Mouse (Mus musculus): ENCODE data around the gene Rspry1. TPM values are rescaled to one million over a fixed set of nuclear protein-coding genes. Genes with fewer than 3 reads are reported as not detected.

The Rspry1 gene
- polyA plus RNA-seq, 1 experiment from 2014 or later, result 45.0 TPM

DNA sequence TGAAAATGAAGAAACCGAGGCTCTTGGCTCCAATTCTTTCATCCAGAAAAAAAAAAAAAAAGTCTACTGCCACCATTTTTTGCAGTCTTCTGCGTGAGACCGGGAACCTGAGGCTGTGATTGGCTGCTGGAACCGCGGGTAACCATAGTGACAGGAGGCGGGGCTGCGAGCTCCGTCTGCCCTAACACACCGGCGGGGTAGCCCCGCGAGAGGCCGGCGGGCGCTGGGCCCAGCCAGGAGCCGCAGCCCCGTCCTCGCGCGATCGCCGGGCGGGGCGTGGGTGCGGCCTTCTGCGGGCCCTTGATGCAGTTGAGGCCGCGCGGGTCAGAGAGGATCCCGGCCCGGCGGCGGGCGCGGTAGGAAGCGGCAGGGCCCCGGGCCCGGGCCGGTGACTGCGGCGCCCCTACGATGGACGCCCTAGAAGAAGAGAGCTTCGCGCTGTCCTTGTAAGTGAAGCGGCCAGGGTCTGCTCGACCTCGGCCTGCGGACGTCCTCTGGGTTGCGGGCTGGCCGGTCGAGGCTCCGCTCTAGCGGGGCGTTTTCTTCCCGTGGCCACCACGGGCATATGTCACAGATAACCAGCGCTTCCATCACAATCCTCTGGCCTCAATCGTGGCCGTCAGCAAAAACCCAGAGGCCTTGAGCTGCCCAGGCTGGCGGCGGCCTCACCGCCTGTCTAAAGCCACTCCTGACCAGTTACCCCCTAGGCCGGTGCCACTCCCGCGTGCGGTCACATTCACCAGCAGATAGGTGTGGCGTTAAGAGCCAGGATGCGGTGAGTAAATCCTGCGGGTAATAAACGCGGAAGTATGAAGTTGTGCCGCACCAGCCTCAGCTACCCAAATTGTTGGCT is 64.9 kb downstream of the Rspry1 start, which contains the start of gene Arl2bp:
Gene Arl2bp (plus strand): TSS at position 145 of the 853 bp plus-strand sequence.
- Histone ChIP-seq H3K9ac (ENCODE audit: low read depth, low read length) (peak within 1 kb of the TSS; percentile 95), H3K27ac (ENCODE audit: low read depth, low read length) (peak within 1 kb of the TSS; percentile 92), H3K4me3 (ENCODE audit: low read length) (peak within 1 kb of the TSS; percentile 68), H3K4me1 (ENCODE audit: control insufficient read depth, insufficient read depth, low read depth, low read length) (peaks cover 11% of the 10 kb centered on the region), H3K27me3 (replicated peaks; ENCODE audit: control insufficient read depth, insufficient read depth, low read length) (no peaks in the 10 kb centered on the region), H3K36me3 (ENCODE audit: control insufficient read depth, insufficient read depth, low read length) (peaks cover 13% of the 10 kb centered on the region), H3K9me3 (ENCODE audit: control insufficient read depth, low read length) (no peaks in the 10 kb centered on the region), H3K4me2 (ENCODE audit: low read length) (peak within 1 kb of the TSS; percentile 69)
- WGBS, result under 1% methylated on average over 44 of the region's 74 CpGs
- peak; percentile 98 for ATAC-seq

DNA sequence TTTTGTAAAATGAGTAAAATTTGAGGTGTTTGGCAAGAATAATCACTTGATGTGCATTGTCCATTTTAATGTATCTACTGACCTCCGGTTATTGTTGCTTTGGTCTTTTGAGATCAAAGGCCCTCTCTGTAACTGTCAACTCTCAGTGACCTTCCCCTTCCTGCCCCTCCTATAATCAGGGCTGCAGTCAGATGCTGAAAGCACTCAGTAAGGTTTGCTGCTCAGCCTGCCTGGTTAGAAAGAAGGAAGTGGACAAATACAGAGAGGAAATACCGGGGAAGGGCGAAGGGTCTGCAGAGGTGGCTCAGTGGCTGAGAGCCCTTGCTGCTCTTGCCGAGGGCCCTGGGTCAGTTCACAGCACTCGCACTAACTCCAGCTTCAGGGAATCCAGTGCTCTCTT is 72.6 kb downstream of the Rspry1 start:
- no peak overlapping the region for H3K27ac ChIP-seq (ENCODE audit: low read depth, low read length)
- H3K27me3 ChIP-seq (replicated peaks; ENCODE audit: control insufficient read depth, insufficient read depth, low read length), result no peaks in the 10 kb centered on the region
- no peak for ATAC-seq
- H3K4me1 ChIP-seq (ENCODE audit: control insufficient read depth, insufficient read depth, low read depth, low read length), result no peaks in the 10 kb centered on the region
- 90% methylated on average over 5 of the region's 5 CpGs for WGBS
- no peaks in the 10 kb centered on the region for H3K9me3 ChIP-seq (ENCODE audit: control insufficient read depth, low read length)
- H3K4me3 ChIP-seq (ENCODE audit: low read length), result no peak overlapping the region
- no peak overlapping the region for H3K4me2 ChIP-seq (ENCODE audit: low read length)
- no peak overlapping the region for H3K9ac ChIP-seq (ENCODE audit: low read depth, low read length)
- peaks cover 36% of the 10 kb centered on the region for H3K36me3 ChIP-seq (ENCODE audit: control insufficient read depth, insufficient read depth, low read length)

DNA sequence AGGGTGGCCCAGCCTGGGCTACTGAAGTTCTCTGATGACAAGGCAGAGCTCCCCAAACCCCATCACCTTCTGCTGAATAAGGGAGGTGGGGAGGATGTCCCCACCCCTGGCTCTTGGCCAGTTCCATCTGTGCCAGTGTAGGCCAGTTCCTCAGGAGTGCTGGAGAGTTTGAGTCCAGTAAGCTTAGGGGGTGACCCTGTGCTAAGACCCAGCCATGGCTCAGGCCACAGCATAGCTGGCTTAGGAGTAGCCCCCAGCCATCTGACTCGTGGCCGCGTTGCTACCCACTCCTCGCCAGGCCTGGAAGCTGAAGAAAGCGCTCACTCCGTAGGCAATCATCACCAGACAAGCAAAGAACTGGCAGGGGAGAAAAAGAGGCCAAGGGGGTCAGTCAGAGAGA is 74.2 kb downstream of the Rspry1 start:
- H3K4me2 ChIP-seq (ENCODE audit: low read length), result no peak overlapping the region
- H3K36me3 ChIP-seq (ENCODE audit: control insufficient read depth, insufficient read depth, low read length), result peaks cover 33% of the 10 kb centered on the region
- no peaks in the 10 kb centered on the region for H3K9me3 ChIP-seq (ENCODE audit: control insufficient read depth, low read length)
- peak; percentile 38 for ATAC-seq
- 84% methylated on average over 6 of the region's 6 CpGs for WGBS
- 0 out of 2 replicates have a peak overlapping the region, but pooled peaks have one; percentile 19 for H3K27ac ChIP-seq (ENCODE audit: low read depth, low read length)
- no peak overlapping the region for H3K9ac ChIP-seq (ENCODE audit: low read depth, low read length)
- no peak overlapping the region for H3K4me3 ChIP-seq (ENCODE audit: low read length)
- H3K4me1 ChIP-seq (ENCODE audit: control insufficient read depth, insufficient read depth, low read depth, low read length), result no peaks in the 10 kb centered on the region
- H3K27me3 ChIP-seq (replicated peaks; ENCODE audit: control insufficient read depth, insufficient read depth, low read length), result no peaks in the 10 kb centered on the region

DNA sequence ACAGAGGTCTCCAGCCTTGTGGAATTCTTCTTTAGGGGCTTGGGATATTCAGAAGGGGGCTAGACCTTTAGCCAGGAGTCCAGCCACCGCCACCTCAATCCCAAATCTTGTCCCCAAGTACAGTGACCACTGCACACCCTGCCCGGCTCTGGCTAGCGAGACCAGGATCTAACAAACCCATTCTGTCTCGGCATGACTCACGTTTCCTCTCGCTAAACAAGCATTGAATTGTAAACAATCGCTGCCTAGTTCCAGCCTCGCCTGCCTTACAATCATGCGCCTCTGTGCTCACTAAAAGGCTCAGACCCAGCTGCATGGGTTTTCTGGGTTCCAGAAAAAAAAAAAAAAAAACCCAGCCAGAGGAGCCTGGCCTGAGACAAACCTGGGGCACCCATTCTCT is 76.8 kb downstream of the Rspry1 start:
- H3K36me3 ChIP-seq (ENCODE audit: control insufficient read depth, insufficient read depth, low read length), result peaks cover 9% of the 10 kb centered on the region
- no peaks in the 10 kb centered on the region for H3K9me3 ChIP-seq (ENCODE audit: control insufficient read depth, low read length)
- no peak overlapping the region for H3K4me3 ChIP-seq (ENCODE audit: low read length)
- peak overlapping the region; percentile 69 for H3K27ac ChIP-seq (ENCODE audit: low read depth, low read length)
- no peaks in the 10 kb centered on the region for H3K27me3 ChIP-seq (replicated peaks; ENCODE audit: control insufficient read depth, insufficient read depth, low read length)
- no peak overlapping the region for H3K9ac ChIP-seq (ENCODE audit: low read depth, low read length)
- no peaks in the 10 kb centered on the region for H3K4me1 ChIP-seq (ENCODE audit: control insufficient read depth, insufficient read depth, low read depth, low read length)
- no peak overlapping the region for H3K4me2 ChIP-seq (ENCODE audit: low read length)
- peak; percentile 26; the same call in 1 of the 2 replicates for ATAC-seq
- WGBS, result 49% methylated on average over 9 of the region's 9 CpGs

DNA sequence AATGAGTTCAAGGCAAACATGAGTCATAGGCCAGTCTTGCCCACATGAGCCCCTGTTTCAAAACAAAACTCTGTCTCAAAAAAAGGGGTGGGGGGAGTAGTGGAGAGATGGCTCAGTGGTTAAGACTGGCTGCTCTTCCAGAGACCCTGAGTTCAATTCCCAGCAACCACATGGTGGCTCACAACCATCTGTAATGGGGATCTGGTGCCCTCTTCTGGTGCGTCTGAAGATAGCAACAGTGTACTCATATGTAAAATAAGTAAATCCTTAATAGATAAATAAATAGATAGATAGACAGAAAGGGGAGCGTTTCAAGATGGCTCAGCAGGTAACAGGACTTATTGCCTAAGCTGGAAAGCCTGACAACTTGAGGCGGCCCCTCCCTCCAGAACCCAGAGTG is 78.7 kb downstream of the Rspry1 start:
- Histone ChIP-seq H3K27me3 (replicated peaks; ENCODE audit: control insufficient read depth, insufficient read depth, low read length) (no peaks in the 10 kb centered on the region), H3K9ac (ENCODE audit: low read depth, low read length) (no peak overlapping the region), H3K27ac (ENCODE audit: low read depth, low read length) (no peak overlapping the region), H3K36me3 (ENCODE audit: control insufficient read depth, insufficient read depth, low read length) (no peaks in the 10 kb centered on the region), H3K4me2 (ENCODE audit: low read length) (no peak overlapping the region), H3K4me1 (ENCODE audit: control insufficient read depth, insufficient read depth, low read depth, low read length) (no peaks in the 10 kb centered on the region), H3K4me3 (ENCODE audit: low read length) (no peak overlapping the region), H3K9me3 (ENCODE audit: control insufficient read depth, low read length) (no peaks in the 10 kb centered on the region)
- ATAC-seq, result no peak
- 87% methylated on average over 3 of the region's 3 CpGs for WGBS

DNA sequence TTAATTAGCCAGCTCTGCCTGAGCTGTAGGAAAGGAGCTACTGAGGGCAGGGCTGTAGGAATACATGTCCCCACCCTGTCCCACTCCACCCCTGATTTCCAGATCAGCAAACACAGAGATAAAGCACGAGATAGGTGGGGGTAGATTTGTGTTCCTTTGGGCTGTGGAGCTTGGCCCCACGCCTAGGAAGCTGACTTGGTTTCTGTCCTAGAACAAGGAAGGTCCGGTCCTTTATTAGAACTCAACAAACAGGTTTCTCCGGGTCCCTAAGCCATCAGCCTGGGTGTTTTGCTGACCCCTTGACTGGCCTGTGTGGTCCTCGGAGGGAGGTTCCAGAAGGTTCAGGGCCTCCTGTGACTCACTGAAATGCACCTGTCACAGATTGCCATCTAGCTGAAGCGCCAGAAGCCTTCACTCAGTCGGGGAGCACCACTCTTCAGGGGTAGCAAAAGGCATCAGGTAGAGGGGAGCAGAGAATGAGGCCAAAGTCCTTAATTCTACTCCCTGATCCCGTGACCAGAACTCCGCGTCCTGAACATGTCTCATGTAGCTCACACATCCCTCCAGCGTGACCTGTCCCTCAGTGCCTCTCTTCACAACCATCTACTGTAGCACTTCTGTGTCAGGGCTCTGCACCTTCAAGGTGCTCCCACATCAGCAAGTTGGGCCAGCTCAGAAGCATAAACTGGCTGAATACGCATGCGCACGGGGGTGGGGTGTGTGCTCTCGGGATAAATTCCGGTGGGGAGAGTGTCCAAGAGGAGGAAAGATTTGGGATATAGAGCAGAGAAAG is 81.2 kb downstream of the Rspry1 start:
- Histone ChIP-seq H3K4me1 (ENCODE audit: control insufficient read depth, insufficient read depth, low read depth, low read length) (no peaks in the 10 kb centered on the region), H3K9me3 (ENCODE audit: control insufficient read depth, low read length) (no peaks in the 10 kb centered on the region), H3K27me3 (replicated peaks; ENCODE audit: control insufficient read depth, insufficient read depth, low read length) (no peaks in the 10 kb centered on the region), H3K9ac (ENCODE audit: low read depth, low read length) (no peak overlapping the region), H3K4me3 (ENCODE audit: low read length) (no peak overlapping the region), H3K36me3 (ENCODE audit: control insufficient read depth, insufficient read depth, low read length) (no peaks in the 10 kb centered on the region), H3K27ac (ENCODE audit: low read depth, low read length) (no peak overlapping the region), H3K4me2 (ENCODE audit: low read length) (no peak overlapping the region)
- no peak for ATAC-seq
- WGBS, result 85% methylated on average over 16 of the region's 16 CpGs

DNA sequence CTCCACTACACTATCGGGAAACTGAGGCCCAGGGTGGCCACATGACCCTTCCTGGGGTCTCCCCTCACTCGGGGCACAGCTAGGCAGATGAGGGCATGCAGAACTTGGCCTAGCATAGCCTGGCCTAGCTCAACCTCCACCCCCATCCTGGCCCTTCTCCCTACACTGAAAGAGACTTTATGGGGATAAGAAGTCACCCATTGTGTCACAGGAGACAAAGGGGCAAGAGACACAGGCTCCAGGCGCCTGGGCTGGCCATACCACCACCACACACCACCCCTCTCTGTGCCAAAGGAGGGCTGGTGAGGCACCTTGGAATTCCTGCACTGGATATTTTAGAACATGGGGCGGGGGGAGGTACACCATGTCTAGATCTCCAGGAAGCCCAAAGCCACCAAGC is 82.5 kb downstream of the Rspry1 start:
- Histone ChIP-seq H3K27me3 (replicated peaks; ENCODE audit: control insufficient read depth, insufficient read depth, low read length) (no peaks in the 10 kb centered on the region), H3K4me2 (ENCODE audit: low read length) (no peak overlapping the region), H3K27ac (ENCODE audit: low read depth, low read length) (no peak overlapping the region), H3K9ac (ENCODE audit: low read depth, low read length) (no peak overlapping the region), H3K4me3 (ENCODE audit: low read length) (no peak overlapping the region), H3K36me3 (ENCODE audit: control insufficient read depth, insufficient read depth, low read length) (no peaks in the 10 kb centered on the region), H3K9me3 (ENCODE audit: control insufficient read depth, low read length) (no peaks in the 10 kb centered on the region), H3K4me1 (ENCODE audit: control insufficient read depth, insufficient read depth, low read depth, low read length) (no peaks in the 10 kb centered on the region)
- 71% methylated on average over 4 of the region's 4 CpGs for WGBS
- no peak for ATAC-seq

DNA sequence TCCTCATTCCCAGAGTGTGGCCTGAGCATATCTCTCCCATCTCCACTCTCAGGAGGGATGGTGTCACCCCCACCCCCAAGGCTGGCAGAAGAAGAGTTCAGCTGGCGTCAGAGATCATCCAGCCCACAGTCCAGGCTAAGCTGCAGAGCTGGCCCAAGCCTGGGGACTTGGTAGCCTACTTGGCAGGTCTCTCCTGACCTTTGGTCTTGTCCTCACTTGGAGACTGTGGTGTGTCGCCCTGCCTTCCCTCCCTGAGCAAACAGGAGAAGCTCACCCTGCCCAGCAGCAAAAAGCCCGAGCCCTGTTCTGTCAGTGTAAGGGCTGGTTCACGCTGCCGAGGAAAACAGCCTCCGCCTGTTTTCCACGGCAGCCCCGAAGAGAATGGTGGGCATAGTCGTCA is 84.2 kb downstream of the Rspry1 start:
- no peak overlapping the region for H3K4me3 ChIP-seq (ENCODE audit: low read length)
- H3K9me3 ChIP-seq (ENCODE audit: control insufficient read depth, low read length), result no peaks in the 10 kb centered on the region
- H3K9ac ChIP-seq (ENCODE audit: low read depth, low read length), result no peak overlapping the region
- H3K27ac ChIP-seq (ENCODE audit: low read depth, low read length), result no peak overlapping the region
- H3K4me1 ChIP-seq (ENCODE audit: control insufficient read depth, insufficient read depth, low read depth, low read length), result no peaks in the 10 kb centered on the region
- H3K36me3 ChIP-seq (ENCODE audit: control insufficient read depth, insufficient read depth, low read length), result no peaks in the 10 kb centered on the region
- H3K4me2 ChIP-seq (ENCODE audit: low read length), result no peak overlapping the region
- no peak for ATAC-seq
- 74% methylated on average over 9 of the region's 9 CpGs for WGBS
- no peaks in the 10 kb centered on the region for H3K27me3 ChIP-seq (replicated peaks; ENCODE audit: control insufficient read depth, insufficient read depth, low read length)

DNA sequence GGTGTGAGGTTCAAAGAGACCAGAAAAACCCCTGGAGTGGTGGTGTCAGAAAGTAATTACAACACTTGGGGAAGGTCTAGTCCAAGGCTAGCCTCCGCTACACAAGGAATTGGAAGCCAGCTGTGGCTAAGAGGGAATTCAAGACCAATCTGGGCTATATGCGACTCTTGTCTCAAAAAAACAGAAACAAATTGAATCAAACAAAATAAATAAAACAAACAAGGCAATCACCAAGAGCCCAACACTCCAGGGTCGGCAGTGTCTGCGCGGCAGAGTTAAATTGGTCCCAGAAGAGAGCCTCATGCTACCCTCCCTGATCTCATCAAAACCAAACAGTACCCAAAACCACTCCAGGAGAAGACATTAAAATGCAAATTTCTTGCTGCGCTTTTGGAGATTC is 93.0 kb downstream of the Rspry1 start:
- Histone ChIP-seq H3K36me3 (ENCODE audit: control insufficient read depth, insufficient read depth, low read length) (no peaks in the 10 kb centered on the region), H3K4me3 (ENCODE audit: low read length) (no peak overlapping the region), H3K4me1 (ENCODE audit: control insufficient read depth, insufficient read depth, low read depth, low read length) (peaks cover 8% of the 10 kb centered on the region), H3K9me3 (ENCODE audit: control insufficient read depth, low read length) (no peaks in the 10 kb centered on the region), H3K27ac (ENCODE audit: low read depth, low read length) (no peak overlapping the region), H3K9ac (ENCODE audit: low read depth, low read length) (no peak overlapping the region), H3K27me3 (replicated peaks; ENCODE audit: control insufficient read depth, insufficient read depth, low read length) (peaks cover 31% of the 10 kb centered on the region), H3K4me2 (ENCODE audit: low read length) (no peak overlapping the region; the same call in 1 of the 2 replicates)
- 5% methylated on average over 6 of the region's 6 CpGs for WGBS
- no peak for ATAC-seq

Measured in hindbrain, embryonic 16.5 days (tissue).